Mouse (Mus musculus) spleen, postnatal 14 days (tissue): Measurements from ENCODE around the gene Tmco4.
A peak's percentile ranks its signal among the peaks of the same experiment; 100 is the strongest.
"Not testable (repeated sequence)": the region's sequence is repeated elsewhere in the genome, so short reads cannot be mapped to it uniquely, and the experiment has no call there.

Experiments used
- DNase-seq, 2 experiments: peaks; one replicate each; pipeline ENCODE4 v3.0.0; 2021 to 2022; ENCODE audit warnings: low spot score in 2 of 2

Gene Tmco4

DNA sequence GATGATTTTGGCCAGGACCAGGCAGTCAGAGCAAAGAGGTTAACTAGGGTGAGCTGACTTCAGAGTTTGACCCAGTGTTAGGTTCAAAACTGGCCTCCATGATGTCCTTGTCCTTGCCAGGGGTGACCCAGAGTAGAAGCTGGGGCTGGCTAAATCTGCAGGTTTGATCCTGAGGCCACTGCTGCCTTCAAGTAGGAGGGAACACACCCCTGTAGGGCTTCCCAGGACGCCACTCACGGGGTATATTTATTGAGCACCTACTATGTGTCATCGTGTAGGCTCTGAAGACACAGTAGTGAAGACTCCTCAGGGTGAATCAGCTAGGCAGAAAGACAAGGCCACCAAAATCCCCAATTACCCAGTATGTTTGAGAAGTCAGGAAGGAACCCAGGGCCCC, 1.0 kb downstream of the Tmco4 start:
- no peak for DNase-seq

DNA sequence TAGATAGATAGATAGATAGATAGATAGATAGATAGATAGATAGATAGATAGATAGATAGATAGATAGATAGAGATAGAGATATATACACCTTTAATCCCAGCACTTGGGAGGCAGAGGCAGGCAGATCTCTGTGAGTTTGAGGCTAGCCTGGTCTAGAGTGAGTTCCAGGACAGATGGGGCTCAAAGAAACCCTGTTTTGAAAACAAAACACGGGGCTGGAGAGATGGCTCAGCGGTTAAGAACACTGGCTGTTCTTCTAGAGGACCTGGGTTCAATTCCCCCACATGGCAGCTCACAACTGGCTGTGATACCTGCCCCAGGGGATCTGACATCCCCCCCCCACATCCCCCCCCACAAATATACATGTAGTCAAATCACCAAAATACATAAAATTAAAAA, 1.9 kb downstream of the Tmco4 start:
- not testable (repeated sequence) for DNase-seq

DNA sequence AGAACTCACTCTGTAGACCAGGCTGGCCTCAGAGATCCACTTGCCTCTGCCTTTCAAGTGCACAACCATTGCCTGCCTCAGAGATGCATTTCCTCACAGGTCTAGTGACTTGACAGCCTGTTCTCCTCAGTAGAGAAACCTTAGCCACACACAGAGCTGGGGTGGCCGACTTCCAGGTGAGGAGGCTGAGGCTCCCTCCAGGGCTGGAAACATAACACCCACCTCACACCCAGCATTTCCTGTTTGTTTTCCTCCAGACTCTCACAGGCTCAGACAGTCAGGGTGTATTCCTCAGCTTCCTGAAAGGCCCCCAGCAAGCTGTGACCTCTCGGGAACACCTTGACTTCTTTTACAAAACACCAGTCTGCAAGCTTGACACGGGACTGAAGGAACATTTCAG, 2.5 kb downstream of the Tmco4 start:
- no peak for DNase-seq

DNA sequence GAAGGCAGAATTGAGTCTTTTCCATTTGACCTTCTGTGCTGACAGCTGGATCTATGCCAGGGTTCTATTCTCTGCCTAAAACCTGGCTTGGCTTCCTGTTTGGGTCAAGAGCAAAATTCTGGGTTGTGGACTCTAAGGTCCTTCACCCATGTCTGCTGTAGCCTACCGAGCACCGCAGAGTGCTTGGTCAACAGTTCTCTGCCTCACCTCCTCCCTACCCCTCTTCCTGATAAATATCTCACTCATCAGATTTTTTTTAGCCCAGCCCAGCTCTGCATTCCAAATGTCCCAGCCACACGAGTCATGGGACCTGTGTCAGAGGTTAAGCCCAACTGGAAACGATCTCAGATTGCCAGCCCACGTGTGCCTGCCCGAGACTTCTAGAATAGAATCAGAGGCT, 3.4 kb downstream of the Tmco4 start:
- no peak for DNase-seq

DNA sequence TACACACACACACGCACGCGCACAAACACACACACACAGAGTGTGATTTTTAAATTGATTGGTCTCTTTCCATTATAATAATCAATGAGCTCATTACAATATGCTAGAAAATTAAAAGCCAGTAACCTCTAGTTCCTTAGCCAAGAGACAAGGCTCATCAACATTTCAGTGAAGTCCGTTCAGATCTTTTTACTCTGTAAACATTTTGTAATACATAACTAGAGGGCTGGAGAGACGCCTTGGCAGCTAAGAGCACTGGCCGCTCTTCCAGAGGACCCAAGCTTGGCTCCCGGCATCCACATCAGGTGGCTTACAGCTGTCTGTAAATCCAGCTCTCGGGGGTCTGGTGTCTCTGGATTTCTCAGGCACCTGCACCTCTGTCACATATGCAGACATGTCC, 7.3 kb downstream of the Tmco4 start:
- DNase-seq = no peak

DNA sequence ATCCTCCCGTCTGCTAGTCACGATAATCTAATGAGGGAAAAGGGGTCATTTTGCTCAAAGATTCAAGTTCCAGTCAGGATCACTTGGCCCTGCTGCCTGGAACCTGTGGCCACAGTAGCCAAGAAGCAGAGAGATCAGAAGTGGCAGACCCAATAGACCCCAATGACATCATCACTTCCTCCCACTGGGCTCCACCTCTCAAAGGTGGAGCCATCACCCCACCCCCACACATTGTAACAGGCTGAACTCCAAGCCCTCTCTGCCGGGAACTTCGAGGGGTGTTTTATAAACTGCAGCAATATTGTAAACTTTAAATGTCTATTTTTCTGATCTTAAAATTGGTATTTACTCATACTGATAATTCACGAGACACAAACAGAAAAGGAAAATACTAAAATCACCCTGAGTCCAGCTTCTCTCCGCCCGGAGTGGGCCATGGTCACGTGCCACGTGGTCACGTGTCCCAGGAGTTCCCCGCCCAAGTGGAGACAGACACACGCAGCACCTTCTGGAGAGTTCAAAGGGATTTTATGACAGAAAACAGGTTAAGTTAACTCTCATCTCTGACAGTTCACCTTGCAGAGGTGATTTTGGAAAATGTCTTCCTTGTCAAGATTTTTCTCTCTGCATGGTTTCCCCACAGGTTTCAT, 8.2 kb downstream of the Tmco4 start:
- DNase-seq = no peak

DNA sequence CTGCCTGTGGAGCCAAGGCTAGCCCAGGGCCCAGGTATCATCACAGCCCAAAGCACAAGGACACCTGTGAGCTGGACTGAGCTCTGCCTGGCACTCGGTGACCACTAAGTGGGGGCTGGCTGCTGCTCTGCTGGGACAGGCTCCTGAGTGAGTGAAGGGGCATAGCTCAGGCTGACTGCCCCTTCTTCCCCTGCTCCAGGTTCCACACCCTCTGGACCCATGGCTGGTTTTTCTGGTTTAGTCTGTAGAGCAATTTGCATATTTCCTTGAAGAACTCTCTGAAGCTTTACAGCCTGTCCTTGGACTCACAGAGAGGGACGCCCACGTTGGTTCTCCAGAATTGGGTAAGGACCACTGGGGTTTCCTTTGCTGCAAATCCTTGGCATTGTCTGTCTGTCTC, 10.7 kb downstream of the Tmco4 start:
- DNase-seq = no peak

DNA sequence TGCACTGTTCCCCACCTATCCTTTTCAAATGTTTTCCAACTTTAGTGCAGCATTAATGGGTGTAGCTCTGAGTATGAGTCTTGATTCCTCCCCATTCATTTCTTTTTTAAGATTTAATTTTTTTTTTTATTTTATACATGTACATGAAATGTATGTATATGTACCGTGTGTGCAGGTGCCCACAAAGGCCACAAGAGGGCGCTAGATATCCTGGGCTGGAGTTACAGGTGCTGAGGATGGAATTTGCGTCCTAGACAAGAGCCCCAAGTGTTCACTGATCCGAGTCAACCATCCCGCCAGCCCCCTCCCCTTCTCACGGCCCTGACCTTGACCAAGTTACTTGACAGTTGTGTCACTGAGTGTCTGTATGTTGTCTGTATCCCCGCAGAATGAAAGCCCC, 12.1 kb downstream of the Tmco4 start:
- DNase-seq = no peak

DNA sequence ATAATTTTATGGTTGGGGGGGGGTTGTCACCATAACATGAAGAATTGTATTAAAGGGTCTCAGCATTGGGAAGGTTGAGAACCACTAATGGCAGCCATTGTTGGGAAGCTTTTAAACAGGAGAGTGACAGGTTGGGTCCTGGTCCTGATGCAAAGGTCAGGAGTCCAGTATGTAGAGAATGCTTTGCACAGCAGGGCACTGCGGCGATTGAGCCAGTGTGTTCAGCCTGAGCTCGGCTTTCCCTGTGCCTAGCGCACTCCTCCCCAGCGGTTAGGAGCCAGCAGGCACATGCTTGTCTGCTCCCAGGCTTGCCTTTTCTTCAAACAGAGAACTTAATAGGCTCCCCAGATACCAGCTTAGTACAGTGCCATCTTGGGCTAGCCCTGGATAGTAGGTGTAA, 13.6 kb downstream of the Tmco4 start:
- no peak for DNase-seq

DNA sequence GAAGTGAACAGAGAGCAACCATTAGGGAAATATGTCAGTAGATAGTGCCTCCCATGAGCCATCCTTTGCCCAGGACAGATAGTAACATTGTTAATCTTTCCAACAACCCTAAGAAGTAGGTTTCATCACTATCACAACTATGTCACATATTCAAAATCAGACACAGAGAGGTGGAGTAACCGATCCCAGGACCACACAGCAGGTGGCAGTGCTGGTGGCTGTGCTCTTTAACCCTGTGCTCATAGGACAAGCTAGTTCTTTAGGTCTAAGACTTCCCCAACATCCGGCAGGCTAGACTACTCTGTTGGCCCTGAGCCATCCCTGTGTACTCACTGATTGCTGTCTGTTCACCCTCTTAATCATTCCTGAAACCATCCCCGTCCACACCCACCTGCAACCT, 21.7 kb downstream of the Tmco4 start:
- no peak for DNase-seq

DNA sequence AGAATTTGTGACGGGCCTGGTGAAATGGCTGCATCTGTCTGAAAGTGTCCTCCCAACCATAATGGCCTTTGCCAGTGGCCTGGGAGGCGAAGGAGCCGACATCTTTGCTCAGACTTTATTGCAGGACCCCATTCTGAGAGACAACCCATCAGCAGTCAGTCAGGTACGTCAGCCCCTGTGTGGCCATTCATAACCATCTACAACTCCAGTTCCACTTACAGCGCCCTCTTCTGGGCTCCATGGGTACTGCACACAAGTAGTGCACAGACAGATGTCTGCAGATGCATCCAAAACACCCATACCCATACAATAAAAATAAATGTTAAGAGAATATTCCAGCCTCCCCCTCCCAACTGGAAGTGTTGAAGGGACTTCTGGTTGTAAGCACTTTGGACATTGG, 23.7 kb downstream of the Tmco4 start:
- peak in 1 of 2 experiments; percentile 17 for DNase-seq

DNA sequence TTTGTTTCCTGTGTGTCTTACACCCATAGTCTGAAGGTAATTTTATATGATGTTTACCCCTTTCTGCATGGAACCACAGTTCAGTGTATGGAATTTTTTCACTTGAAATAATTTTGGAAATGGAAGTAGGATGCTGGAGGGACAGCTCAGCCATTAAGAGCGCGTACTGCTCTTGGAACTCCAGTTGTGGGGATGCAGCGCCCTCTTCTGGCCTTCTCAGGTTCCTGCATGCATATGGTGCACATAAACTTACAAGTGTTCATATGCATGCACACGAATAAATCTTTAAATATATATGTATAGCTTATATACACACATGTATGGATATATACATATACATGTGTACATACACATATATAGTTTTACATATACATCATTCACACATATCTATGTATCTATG, 24.4 kb downstream of the Tmco4 start:
- no peak for DNase-seq

DNA sequence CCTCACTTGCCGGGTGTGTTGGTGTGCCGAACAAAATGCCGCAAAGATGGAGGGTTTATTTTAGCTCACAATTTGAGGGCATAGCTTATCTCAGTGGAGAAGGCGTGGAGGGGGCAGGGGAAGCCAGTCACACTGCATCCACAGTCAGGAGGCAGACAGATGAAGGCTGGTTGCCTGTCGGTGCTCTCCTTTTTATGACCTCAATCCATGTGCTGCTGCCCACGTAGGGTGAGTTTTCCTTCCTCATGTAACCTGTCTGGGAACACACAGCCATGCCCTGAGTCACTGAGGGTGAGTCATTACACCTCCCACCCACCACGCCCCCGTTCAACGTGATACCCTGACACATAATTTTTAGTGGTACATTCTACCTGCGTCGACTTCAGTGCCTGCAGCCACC, 25.9 kb downstream of the Tmco4 start:
- no peak for DNase-seq

DNA sequence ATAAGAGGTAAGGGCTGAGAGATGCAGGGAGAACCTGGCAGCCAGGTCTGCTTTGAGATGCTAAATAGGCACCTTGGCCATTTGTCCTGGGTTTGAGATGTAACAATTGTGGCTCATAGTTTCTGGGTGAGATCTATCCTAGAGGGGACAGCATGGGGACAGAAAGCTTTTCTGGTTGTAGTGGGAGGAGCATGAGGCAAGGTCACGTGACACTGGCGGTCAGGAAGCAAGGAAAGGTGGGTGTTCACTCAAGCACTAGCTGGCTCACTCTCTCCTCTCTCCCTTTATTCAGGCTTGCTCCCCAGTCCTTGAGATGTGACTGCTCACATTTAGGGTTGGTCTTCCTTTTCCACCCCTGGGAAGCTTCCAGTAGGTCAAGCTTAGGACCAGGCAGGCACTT, 28.3 kb downstream of the Tmco4 start:
- no peak for DNase-seq

DNA sequence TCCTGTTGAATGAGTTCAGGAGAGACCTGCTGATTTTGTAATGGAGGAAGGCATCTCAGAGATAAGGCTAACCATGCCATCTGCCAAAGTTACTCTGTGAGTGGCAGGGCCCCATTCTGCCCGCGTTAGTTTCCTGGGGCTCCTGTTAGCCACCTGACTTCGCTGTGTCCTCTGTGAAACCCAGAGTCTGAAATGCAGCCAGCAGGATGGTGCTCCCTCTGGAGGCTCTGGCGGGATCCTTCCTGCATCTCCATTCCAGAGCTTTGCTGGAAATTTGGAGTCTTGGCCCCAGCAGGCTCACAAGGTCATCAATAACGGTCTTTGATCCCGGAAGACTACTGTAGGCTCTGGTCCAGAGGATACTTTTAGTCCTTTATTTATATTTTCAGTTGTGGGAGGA, 28.7 kb downstream of the Tmco4 start:
- no peak for DNase-seq

DNA sequence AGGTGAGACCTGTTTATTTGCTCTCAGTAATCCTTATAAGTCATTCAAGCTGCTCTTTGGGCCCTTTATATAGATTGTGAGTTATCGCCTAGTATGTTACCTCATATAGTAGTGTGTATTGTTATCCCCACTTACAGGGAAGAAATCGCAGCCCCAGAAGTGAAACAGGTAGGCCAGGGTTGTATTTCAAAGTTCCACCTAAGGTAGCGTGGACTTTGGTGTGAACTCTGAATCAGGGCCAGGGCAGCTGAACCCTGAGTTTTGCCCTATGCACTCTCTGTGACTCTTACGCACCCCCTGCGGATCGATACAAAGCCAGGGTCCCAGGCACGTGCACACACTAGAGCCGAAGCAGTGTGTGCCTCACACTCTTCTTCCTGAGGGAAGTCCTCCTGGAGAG, 31.4 kb downstream of the Tmco4 start:
- no peak for DNase-seq

DNA sequence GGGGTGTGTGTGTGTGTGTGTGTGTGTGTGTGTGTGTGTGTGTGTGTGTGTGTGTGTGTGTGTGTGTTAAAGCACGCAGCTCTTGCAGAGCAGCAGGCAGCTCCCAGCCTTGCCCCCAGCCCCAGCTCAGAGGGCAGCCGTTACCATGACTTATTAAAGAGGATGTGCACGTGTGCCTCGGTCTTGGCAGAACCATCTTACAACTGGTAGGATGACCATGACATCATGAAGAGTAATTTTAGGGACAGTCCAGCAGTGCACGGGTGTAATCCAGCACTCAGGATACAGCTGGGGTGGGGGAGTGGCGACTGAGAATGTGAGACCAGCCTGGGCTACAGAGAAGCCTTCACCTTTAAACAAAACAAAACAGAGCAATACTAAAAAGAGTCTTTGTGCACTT, 32.5 kb downstream of the Tmco4 start:
- no peak for DNase-seq

DNA sequence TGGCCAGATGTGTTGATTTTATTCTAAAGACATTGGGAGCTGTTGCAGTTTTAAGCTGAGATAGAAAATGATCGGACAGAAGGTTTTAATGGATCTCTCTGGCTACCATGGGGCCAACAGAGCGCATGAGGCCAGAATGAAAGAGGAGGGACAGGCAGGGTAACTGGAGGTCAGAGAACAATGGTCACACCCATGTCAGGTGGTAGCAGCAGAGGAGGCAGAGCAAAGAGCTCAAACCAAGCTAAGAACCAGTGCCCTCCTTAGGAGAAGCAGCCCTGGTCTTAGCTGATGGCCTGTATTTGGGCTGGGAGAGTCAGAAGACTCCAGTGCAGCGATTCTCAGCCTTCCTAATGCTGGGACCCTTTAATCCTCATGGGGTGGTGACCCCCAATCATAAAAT, 34.7 kb downstream of the Tmco4 start:
- DNase-seq = no peak

DNA sequence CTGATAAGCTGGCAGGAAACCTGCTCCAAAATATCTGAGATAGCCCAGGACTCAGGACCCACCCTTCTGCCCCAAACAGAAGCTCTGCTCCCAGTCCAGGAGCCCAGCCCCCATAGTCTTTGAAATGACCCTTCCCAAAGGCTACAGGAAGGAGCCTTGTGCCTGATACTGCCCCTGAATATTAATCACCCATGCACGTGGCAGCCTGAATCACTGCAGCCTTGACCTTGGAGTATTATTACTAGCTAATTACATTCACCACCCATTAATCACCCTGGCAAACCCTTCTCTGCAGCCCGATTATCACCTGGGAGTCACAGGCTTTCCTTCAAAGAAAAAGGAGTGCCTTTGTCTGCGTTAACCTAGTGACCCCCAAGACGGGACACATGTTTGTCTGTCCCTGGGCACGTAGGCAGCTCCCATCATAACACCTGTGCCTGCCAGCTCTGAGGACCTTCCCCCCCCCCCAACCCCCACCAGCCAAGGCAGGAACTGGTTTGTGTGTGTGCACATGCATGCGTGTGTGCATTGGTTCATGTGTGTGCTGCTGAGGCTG, 35.4 kb downstream of the Tmco4 start:
- no peak for DNase-seq

DNA sequence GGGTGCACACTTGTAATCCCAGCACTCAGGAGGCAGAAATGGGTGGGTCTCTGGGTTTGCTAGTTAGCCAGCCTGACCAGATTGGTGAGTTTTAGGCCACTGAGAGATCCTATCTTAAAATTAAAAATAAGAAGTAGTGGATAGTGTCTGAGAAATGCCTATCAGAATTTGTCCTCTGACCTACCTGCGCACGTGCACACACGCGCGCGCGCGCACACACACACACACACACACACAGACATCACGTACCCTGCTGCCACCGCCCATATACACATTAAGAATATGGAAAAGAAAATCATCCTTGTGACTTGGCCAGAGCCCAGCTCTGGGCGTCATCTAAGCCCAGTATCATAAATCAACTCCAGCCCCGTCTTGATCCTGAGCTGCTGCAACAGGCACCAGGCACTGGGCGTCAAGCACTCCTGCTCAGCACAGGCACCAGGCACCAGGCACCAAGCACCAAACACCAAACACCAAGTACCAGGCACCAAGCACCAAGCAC, 38.6 kb downstream of the Tmco4 start:
- DNase-seq = no peak

DNA sequence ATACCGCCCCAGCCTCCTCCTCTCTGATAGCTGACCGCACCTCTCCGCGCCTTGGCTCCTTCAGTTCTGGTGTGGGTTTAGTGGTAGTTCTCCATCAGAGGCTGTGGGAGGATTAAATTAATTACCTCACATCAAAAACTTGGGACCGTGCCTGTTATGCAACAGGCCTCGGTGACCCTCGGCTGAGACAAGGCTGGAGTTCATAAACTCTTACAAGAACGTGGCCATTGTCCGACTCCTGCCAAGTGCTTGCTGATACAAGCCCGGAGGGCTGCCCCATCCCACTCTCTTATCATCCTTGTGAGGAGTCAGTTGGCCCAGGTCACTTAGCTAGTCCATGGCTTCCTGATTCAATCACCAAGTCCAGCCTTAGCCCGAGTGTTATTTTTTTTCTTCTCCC, 40.6 kb downstream of the Tmco4 start:
- no peak for DNase-seq

DNA sequence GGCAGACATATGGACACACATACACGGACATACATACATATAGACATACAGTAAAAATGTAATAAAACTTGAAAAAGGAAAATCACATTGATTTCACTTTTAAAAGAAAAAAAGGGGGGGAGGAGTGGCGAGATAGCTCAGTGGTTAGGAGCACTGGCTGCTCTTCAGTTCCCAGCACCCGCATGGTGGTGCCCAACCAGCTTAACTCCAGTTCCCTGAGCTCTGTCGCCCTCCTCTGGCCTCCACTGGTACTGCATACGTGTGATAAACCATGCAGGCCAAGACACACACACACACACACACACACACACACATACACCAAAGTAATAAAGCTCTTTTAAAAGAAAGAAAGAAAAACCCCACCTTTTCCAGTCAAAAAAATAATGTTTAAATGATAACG, 42.1 kb downstream of the Tmco4 start:
- DNase-seq = no peak

DNA sequence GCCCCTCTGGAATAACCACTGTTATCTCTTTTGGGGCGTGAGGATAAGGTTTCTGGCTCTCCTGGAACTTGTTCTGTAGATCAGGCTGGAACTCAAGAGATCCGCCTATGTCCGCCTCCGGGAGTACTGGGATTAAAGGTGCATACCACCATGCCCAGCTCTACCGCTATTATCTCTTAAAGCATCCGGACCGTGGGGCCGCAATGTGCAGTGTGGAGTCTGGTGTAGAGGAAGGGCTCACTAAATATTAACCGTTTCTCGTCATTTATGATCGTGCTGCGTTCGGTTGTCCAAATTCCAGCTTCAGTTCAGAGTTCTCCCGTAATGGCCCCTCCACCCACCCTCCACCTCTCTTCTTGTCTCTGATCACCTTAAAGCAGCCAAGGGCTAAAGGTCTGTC, 45.7 kb downstream of the Tmco4 start:
- DNase-seq = no peak

DNA sequence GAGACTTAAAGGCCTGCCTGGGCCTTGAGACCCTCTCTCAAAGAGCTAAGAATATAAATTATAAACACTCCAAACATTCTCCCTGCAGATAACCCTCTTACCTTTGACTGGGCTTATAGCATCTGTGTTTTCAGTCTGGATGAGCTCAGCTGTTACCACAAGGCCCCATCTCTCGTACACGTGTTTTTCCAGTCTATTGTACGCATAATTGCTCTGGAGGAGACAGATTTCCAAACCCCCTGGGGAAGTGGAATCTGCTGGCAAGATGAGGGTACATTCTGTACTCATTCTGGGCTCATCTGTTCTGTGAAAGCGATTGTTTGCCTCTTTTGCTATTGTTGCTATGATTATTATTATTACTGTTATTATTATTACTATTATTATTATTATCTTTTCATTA, 46.3 kb downstream of the Tmco4 start:
- no peak for DNase-seq
